Mouse (Mus musculus) testis, adult 2 months (tissue): ENCODE measurements around the gene AU040320.

Source experiments
- CTCF ChIP-seq: fragments of 200-500 bp; IDR thresholded peaks from 2 replicates; pipeline ENCODE4 v1.5.1; 2012; ENCODE audit warnings: low read depth, mild to moderate bottlenecking, inconsistent platforms, low read length, moderate library complexity; ENCODE audit not compliant: control insufficient read depth, insufficient read depth, insufficient replicate concordance
- POLR2A ChIP-seq: fragments of 200-500 bp; IDR thresholded peaks from 2 replicates; pipeline ENCODE4 v1.6.1; 2012; ENCODE audit warnings: low read depth, mild to moderate bottlenecking, inconsistent platforms, low read length, moderate library complexity; ENCODE audit not compliant: control insufficient read depth

GRCm38 (mm10) chr4:126751556-126752023 lies 1.8 kb upstream of the AU040320 start:
- TF ChIP-seq CTCF (no peak), POLR2A (no peak)
